Mouse (Mus musculus): ENCODE data around the gene Axin2. TPM values are rescaled to one million over a fixed set of nuclear protein-coding genes. Genes with fewer than 3 reads are reported as not detected.

Gene Axin2
- polyA plus RNA-seq, 1 experiment = 4.9 TPM

DNA sequence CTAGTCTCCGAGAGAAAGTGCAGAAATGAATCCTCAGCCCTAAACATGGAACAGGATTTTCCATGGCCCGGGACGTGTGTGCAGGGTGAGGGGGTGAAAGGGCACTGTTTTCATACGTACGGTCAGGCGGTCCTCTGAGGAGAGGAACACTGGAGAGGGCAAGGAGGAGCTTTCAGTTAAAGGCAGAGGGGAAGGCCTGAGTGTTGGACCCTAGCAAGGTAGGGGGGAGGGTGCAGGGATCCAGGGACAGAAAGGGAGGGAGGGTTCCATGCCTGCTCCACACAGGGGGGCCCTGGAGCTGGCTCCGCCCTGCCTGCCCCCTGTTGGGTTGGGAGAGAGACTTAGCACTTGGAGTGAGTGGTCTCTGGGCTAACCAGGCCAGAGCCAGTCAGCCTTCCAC, 28.4 kb downstream of the Axin2 start:
- Histone ChIP-seq H3K4me3 (ENCODE audit: extremely low read depth, insufficient read depth, insufficient read length) (no peak overlapping the region), H3K36me3 (ENCODE audit: control insufficient read depth, insufficient read depth, low read length) (no peaks in the 10 kb centered on the region), H3K4me1 (ENCODE audit: control insufficient read depth, insufficient read depth, insufficient read length) (no peaks in the 10 kb centered on the region), H3K27ac (ENCODE audit: insufficient read depth, low read length) (no peak overlapping the region), H3K27me3 (ENCODE audit: control insufficient read depth, insufficient read depth, low read length) (no peaks in the 10 kb centered on the region)
- TF ChIP-seq CTCF (IDR thresholded peaks at IDR 0.05; ENCODE audit: extremely low read depth, insufficient read depth, insufficient read length, insufficient replicate concordance) = no peak
- TF ChIP-seq POLR2A (IDR thresholded peaks at IDR 0.05; ENCODE audit: low read depth, low read length) = no peak
- DNase-seq (ENCODE audit: low read depth in 1 of 2, low spot score in 2 of 2) = no peak
- 95% methylated on average over 7 of the region's 7 CpGs for WGBS

DNA sequence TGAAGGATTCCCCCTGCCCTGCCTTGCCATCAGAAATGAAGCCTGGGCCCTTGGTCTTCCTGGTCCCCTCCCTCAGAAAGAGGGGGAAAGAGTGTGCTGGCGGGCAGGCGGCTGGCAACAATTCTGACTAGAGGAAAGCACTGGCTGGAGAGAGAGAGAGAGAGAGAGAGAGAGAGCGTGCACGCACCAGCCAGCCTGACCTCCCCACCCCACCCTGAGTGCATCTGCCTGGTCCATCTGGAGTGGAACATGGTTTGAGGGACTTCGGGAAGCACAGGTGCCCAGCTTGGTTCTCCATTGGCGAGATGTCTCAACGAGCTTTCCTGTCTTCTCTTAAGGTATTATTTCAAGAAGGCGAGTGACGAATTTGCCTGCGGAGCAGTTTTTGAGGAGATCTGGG, 28.8 kb downstream of the Axin2 start:
- H3K36me3 ChIP-seq (ENCODE audit: control insufficient read depth, insufficient read depth, low read length) = no peaks in the 10 kb centered on the region
- 93% methylated on average over 10 of the region's 10 CpGs for WGBS

DNA sequence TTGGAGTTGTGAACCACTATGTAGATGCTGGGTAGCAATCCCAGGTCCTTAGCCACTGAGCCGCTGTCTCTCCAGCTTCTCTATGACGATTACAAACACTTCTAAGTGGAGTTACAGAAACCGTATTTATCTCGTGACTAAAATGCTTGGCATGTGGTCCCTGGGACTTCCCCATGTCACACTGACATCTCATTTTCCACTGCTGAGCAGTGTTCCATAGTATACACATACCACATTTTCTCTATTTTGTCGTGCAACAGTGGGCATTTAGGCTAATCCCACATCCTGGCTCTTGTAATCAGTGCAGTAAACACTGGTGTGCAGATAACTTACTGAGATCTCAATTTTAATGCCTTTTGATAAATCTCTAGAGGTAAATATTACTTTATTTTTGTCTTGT, 32.2 kb downstream of the Axin2 start:
- Histone ChIP-seq H3K4me3 (ENCODE audit: extremely low read depth, insufficient read depth, insufficient read length) (no peak overlapping the region), H3K27ac (ENCODE audit: insufficient read depth, low read length) (no peak overlapping the region), H3K4me1 (ENCODE audit: control insufficient read depth, insufficient read depth, insufficient read length) (no peaks in the 10 kb centered on the region), H3K36me3 (ENCODE audit: control insufficient read depth, insufficient read depth, low read length) (no peaks in the 10 kb centered on the region), H3K27me3 (ENCODE audit: control insufficient read depth, insufficient read depth, low read length) (no peaks in the 10 kb centered on the region)
- TF ChIP-seq CTCF (IDR thresholded peaks at IDR 0.05; ENCODE audit: extremely low read depth, insufficient read depth, insufficient read length, insufficient replicate concordance) (no peak), POLR2A (IDR thresholded peaks at IDR 0.05; ENCODE audit: low read depth, low read length) (no peak)
- DNase-seq (ENCODE audit: low read depth in 1 of 2, low spot score in 2 of 2) = no peak
- WGBS = 47% methylated on average over 5 of the region's 5 CpGs

More for the DNA sequence above, 28.8 kb downstream of the Axin2 start:
- H3K27me3 ChIP-seq (ENCODE audit: control insufficient read depth, insufficient read depth, low read length) = no peaks in the 10 kb centered on the region
- TF ChIP-seq CTCF (IDR thresholded peaks at IDR 0.05; ENCODE audit: extremely low read depth, insufficient read depth, insufficient read length, insufficient replicate concordance) (no peak), POLR2A (IDR thresholded peaks at IDR 0.05; ENCODE audit: low read depth, low read length) (no peak)
- H3K4me1 ChIP-seq (ENCODE audit: control insufficient read depth, insufficient read depth, insufficient read length) = no peaks in the 10 kb centered on the region
- no peak overlapping the region for H3K27ac ChIP-seq (ENCODE audit: insufficient read depth, low read length)
- DNase-seq (ENCODE audit: low read depth in 1 of 2, low spot score in 2 of 2) = no peak
- no peak overlapping the region for H3K4me3 ChIP-seq (ENCODE audit: extremely low read depth, insufficient read depth, insufficient read length)

DNA sequence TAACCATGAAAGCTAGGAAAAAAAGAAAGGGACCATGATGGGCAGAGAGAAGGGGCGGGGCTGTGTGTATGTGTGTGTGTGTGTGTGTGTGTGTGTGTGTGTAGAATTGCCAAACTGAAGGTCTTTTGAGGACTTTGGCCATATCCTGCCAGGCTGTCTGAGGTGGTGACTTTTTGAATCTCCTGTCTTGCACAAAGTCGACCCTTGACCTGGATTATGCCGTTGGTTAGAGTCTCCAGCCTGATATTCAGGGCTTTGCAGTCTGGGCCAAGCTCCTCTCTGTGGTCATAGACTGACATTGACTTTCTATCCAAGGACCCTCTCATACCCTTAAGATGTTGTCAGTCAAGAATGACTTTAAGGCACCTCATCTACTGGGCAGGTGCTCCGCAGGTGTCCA, 35.8 kb downstream of the Axin2 start:
- DNase-seq (ENCODE audit: low read depth in 1 of 2, low spot score in 2 of 2) = no peak
- H3K27me3 ChIP-seq (ENCODE audit: control insufficient read depth, insufficient read depth, low read length) = no peaks in the 10 kb centered on the region
- TF ChIP-seq POLR2A (IDR thresholded peaks at IDR 0.05; ENCODE audit: low read depth, low read length) (no peak), CTCF (IDR thresholded peaks at IDR 0.05; ENCODE audit: extremely low read depth, insufficient read depth, insufficient read length, insufficient replicate concordance) (no peak)
- WGBS = 85% methylated on average over 4 of the region's 4 CpGs
- H3K27ac ChIP-seq (ENCODE audit: insufficient read depth, low read length) = no peak overlapping the region
- no peaks in the 10 kb centered on the region for H3K36me3 ChIP-seq (ENCODE audit: control insufficient read depth, insufficient read depth, low read length)
- no peaks in the 10 kb centered on the region for H3K4me1 ChIP-seq (ENCODE audit: control insufficient read depth, insufficient read depth, insufficient read length)
- no peak overlapping the region for H3K4me3 ChIP-seq (ENCODE audit: extremely low read depth, insufficient read depth, insufficient read length)

DNA sequence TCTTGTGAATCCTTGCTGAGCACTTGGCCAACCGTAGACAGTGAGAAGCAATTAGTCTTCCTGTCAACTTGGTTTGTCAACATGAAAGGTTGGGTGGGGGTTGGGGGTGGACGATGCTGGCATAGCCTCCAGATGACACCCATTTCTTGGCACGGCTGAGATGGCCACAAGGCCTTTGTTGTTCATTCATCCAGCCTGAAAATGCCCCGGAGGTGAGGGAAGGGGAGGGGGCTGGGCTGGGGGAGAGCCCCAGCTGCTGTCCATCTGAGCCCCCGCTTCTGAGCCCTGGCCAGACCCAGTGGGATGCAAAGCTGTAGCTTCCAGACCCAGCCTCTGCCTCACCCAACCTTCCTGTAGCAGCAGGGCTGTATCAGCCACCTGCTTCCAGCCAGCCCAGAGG, 38.2 kb downstream of the Axin2 start:
- DNase-seq (ENCODE audit: low read depth in 1 of 2, low spot score in 2 of 2) = no peak
- Histone ChIP-seq H3K36me3 (ENCODE audit: control insufficient read depth, insufficient read depth, low read length) (no peaks in the 10 kb centered on the region), H3K27me3 (ENCODE audit: control insufficient read depth, insufficient read depth, low read length) (no peaks in the 10 kb centered on the region), H3K4me1 (ENCODE audit: control insufficient read depth, insufficient read depth, insufficient read length) (no peaks in the 10 kb centered on the region), H3K4me3 (ENCODE audit: extremely low read depth, insufficient read depth, insufficient read length) (no peak overlapping the region), H3K27ac (ENCODE audit: insufficient read depth, low read length) (no peak overlapping the region)
- TF ChIP-seq CTCF (IDR thresholded peaks at IDR 0.05; ENCODE audit: extremely low read depth, insufficient read depth, insufficient read length, insufficient replicate concordance) = no peak
- TF ChIP-seq POLR2A (IDR thresholded peaks at IDR 0.05; ENCODE audit: low read depth, low read length) = no peak
- 69% methylated on average over 5 of the region's 5 CpGs for WGBS

- Histone ChIP-seq H3K4me1 (ENCODE audit: control insufficient read depth, insufficient read depth, insufficient read length) (no peaks in the 10 kb centered on the region), H3K36me3 (ENCODE audit: control insufficient read depth, insufficient read depth, low read length) (no peaks in the 10 kb centered on the region), H3K4me3 (ENCODE audit: extremely low read depth, insufficient read depth, insufficient read length) (no peak overlapping the region), H3K27ac (ENCODE audit: insufficient read depth, low read length) (no peak overlapping the region), H3K27me3 (ENCODE audit: control insufficient read depth, insufficient read depth, low read length) (no peaks in the 10 kb centered on the region)
- WGBS = 70% methylated on average over 5 of the region's 5 CpGs
- no peak for TF ChIP-seq CTCF (IDR thresholded peaks at IDR 0.05; ENCODE audit: extremely low read depth, insufficient read depth, insufficient read length, insufficient replicate concordance)
- no peak for TF ChIP-seq POLR2A (IDR thresholded peaks at IDR 0.05; ENCODE audit: low read depth, low read length)
- no peak for DNase-seq (ENCODE audit: low read depth in 1 of 2, low spot score in 2 of 2)
Observed at GRCm38 (mm10) chr11:108959196-108959595, 39.0 kb downstream of the Axin2 start.

GRCm38 (mm10) chr11:108961651-108962065, 41.5 kb downstream of the Axin2 start:
- TF ChIP-seq CTCF (IDR thresholded peaks at IDR 0.05; ENCODE audit: extremely low read depth, insufficient read depth, insufficient read length, insufficient replicate concordance) (no peak), POLR2A (IDR thresholded peaks at IDR 0.05; ENCODE audit: low read depth, low read length) (no peak)
- WGBS = 33% methylated on average over 11 of the region's 11 CpGs
- H3K27me3 ChIP-seq (ENCODE audit: control insufficient read depth, insufficient read depth, low read length) = no peaks in the 10 kb centered on the region
- no peak for DNase-seq (ENCODE audit: low read depth in 1 of 2, low spot score in 2 of 2)
- H3K36me3 ChIP-seq (ENCODE audit: control insufficient read depth, insufficient read depth, low read length) = no peaks in the 10 kb centered on the region
- H3K4me1 ChIP-seq (ENCODE audit: control insufficient read depth, insufficient read depth, insufficient read length) = no peaks in the 10 kb centered on the region
- H3K27ac ChIP-seq (ENCODE audit: insufficient read depth, low read length) = no peak overlapping the region
- no peak overlapping the region for H3K4me3 ChIP-seq (ENCODE audit: extremely low read depth, insufficient read depth, insufficient read length)

Measured in spleen, adult 2 months (tissue).